Mouse (Mus musculus) splenic B cell, adult 2 months (primary cell): ENCODE data around the gene Pfdn2.
"Not testable (repeated sequence)": the region's sequence is repeated elsewhere in the genome, so short reads cannot be mapped to it uniquely, and the experiment has no call there.

Experiments used
- DNase-seq: peaks from one replicate; pipeline ENCODE4 v3.0.0-alpha.2; 2011; ENCODE audit warnings: low read depth, low spot score
- H3K27me3 ChIP-seq: 2 replicates; pipeline ENCODE4 v1.6.1; 2012; ENCODE audit warnings: mild to moderate bottlenecking, low read length, moderate library complexity, mixed read lengths; ENCODE audit not compliant: control insufficient read depth, poor library complexity, insufficient read depth, severe bottlenecking
- H3K36me3 ChIP-seq: 2 replicates; pipeline ENCODE4 v1.6.1; 2012; ENCODE audit warnings: mild to moderate bottlenecking, low read length, moderate library complexity, mixed read lengths; ENCODE audit not compliant: control insufficient read depth, poor library complexity, insufficient read depth, severe bottlenecking

Pfdn2 gene

DNA sequence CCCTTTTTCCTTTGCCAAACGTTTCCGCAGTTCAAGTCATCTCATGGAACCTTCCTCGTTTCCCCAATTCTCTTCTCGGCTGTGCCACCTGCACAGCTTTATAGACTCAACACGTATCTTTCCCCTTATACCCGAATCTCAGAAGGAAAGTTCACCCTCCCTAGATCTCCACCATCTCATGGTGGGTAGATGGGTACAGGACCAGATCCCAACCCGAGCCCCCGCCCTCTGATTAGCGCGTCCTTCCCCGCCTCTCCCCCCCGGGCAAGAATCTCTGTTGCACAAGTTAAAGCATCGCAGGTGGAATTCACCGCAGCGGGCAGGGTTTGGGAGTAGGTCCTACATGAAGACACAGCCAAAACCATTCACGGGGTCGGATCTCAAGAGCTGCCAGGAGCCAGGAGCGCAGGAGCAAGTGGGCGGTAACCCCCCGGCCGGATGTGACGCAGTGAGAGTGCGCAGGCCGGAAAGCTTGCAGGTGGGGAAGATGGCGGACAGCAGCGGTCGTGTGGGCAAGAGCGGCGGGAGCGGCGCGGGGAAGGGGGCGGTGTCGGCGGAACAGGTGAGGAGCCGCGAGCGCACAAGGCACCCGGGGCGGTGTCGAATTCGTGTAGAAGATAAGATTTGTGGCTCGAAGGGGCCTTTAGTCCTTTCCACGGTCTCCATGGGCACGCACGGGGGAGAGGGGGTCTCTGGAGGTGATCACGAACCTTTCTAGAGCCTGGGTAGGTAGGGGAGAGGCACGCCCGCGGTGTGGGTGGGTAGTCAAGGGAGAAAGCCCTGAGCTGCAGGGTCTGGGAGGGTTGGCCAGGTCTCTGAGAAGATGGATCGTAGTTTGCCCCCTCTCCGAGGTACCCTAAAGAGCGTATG, at the start of gene Pfdn2, which contains the start of gene Nit1:
TSS of gene Pfdn2 (plus strand) at position 446 of the 870 bp plus-strand sequence.
TSS of gene Nit1 (minus strand) at position 422 of the 870 bp plus-strand sequence.
- Histone ChIP-seq H3K27me3 (no peaks in the 10 kb centered on the region), H3K36me3 (peaks cover 7% of the 10 kb centered on the region)
- peak; percentile 90 for DNase-seq

DNA sequence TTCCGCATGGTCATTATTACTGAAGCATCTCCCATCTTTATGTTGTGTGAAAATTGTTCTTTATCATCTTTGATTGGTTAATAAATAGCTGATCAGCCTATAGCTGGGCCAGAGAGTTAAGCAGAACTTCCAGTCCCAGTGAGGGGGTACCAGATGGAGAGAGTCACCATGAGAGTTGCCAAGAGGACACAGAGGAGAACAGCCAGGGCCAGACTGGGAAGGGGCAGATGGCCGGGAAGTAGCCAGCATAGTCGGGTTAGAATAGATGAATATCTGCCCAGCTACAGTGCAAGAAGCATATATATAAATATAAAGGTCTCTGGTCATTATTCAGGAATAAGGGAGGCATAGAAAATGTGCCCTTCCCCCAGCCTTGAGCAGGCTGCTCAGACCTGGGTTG, 47.2 kb upstream of the Pfdn2 start:
- no peaks in the 10 kb centered on the region for H3K27me3 ChIP-seq
- no peak for DNase-seq
- H3K36me3 ChIP-seq = no peaks in the 10 kb centered on the region

DNA sequence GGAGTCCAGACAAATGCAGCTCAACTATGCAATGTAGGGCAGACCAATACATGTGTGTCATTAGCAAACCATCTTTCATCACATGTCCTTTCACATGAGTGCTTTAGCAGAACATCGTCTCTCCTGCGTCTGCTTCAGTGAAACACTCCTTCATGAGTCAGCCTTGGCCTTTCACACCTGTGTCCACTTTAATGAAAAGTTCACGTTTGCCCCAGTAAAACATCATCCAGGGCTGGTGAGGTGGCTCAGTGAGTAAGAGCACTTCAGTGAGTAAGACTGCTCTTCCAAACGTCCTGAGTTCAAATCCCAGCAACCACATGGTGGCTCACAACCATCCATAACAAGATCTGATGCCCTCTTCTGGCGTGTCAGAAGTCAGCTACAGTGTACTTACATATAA, 39.3 kb upstream of the Pfdn2 start:
- DNase-seq, H3K36me3 ChIP-seq, H3K27me3 ChIP-seq: not testable (repeated sequence)

DNA sequence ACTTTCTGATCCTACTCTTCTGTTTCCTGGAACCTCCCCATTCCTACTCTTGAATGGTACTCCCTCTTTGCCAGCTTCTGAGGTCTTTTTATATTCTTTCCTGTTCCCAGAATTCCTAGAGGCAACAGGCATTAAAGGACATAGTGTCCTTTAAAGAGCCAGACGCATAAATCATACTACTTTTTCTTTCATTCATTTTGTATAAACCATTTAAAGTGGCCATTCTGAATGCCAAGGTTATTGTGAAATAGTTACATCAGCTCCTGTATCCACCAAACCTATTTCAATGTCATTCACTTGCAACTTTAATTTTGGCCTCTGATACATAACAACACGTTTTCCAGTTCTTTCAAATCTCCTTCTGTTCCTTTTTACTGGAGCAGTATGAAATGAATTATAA, 36.1 kb upstream of the Pfdn2 start:
- Histone ChIP-seq H3K36me3 (no peaks in the 10 kb centered on the region), H3K27me3 (no peaks in the 10 kb centered on the region)
- DNase-seq = no peak

DNA sequence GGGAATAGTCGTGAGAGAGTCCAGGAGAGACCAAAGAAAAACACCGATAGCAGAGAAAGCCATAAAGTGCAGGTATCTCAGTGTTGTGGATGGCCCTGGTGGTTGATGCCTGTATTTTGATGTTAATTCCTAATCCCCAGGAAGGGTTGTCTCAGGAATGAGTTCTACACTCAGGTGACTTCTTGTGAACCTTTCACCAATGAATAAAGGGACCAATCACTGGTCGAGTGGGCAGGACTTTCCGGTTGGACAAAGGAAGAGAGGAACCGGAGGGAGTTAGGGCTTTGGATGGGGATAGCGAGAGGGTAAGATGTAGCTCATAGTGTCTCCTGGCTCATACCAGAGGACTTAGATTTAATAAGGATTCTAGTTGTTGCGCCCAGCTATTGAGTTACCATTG, 25.7 kb upstream of the Pfdn2 start:
- Histone ChIP-seq H3K27me3 (no peaks in the 10 kb centered on the region), H3K36me3 (0 out of 2 replicates have a peak, but pooled peaks cover 1% of the 10 kb centered on the region)
- no peak for DNase-seq

DNA sequence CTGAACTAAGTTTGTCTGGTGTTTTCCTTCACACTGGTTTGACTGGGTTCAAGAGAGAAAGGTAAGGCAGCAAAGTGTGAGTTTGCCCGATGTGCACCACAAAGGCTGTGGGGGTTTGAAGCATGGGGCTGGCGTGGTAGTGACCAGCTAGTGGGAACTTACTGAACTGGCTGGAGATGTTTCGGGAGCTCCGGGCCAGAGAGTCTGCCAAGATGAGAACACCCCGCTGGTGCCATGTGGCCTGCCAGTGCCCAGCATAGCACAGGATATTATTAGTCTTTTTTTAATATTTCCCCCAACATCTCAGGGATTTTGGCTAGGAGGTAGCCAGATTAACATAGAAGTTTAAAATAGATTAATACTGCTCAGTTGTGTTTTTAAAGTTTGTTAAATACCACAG, 25.3 kb upstream of the Pfdn2 start:
- no peak for DNase-seq
- Histone ChIP-seq H3K27me3 (no peaks in the 10 kb centered on the region; the same call in 1 of the 2 replicates), H3K36me3 (0 out of 2 replicates have a peak, but pooled peaks cover 1% of the 10 kb centered on the region)

DNA sequence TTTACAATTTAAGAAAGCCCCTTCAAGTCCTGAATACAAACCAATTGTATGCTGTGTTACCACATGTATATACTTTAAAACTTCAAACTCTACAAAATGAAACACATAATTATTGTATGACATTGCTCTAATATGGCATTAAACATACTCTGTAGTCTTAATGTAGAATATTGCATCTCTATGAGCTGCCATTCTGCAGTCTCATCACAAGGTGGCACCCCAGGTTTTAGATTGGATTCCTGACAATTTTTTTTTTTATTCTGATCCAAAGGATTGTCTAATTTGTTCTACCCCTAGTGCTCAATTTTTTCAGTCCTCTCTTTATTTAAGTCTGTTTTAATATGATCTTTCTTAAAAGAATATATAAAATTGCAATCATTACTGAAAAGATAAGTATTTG, 24.1 kb upstream of the Pfdn2 start:
- DNase-seq = peak; percentile 60
- Histone ChIP-seq H3K36me3 (0 out of 2 replicates have a peak, but pooled peaks cover 1% of the 10 kb centered on the region), H3K27me3 (no peaks in the 10 kb centered on the region; the same call in 1 of the 2 replicates)

DNA sequence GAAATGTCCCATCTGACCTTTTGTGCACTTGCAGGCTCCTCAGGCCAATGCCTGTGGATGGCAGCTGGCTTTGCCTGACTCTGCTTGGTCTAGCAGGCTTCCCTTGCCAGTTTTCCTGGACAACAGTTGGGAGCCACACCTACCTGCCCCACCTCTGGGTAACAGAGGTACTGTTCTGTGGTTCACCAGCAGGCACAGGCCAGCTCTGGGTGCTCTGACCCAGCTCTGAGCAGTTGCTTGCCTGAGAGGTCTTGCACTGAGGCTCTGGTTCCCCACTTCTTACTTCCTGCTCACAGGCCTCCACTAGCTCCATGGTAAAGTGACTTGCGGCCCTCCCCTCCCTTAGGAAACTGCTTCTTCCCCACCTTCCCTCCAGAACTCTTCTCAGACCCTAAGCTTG, 23.5 kb upstream of the Pfdn2 start:
- H3K27me3 ChIP-seq = no peaks in the 10 kb centered on the region; the same call in 1 of the 2 replicates
- no peak for DNase-seq
- H3K36me3 ChIP-seq = 0 out of 2 replicates have a peak, but pooled peaks cover 1% of the 10 kb centered on the region

DNA sequence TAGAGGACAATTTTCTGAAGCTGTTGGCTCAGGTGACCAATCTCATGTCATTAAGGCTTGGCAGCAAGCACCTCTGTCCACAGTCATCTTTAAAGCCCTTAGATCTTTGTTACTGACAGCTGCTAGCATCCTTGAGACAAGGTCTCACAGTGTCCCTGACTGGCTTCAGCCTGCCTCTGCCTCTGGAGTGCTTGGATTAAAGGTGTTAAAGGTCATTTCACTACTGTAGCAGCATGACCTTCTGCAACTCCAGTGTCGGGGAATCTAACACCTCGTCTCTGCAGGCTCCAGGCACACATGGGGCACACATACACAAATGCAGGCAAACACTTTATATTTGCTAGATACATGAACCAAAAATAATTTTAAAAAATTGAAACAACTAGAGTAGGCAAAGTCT, 19.9 kb upstream of the Pfdn2 start:
- H3K36me3 ChIP-seq = 0 out of 2 replicates have a peak, but pooled peaks cover 1% of the 10 kb centered on the region
- DNase-seq = no peak

DNA sequence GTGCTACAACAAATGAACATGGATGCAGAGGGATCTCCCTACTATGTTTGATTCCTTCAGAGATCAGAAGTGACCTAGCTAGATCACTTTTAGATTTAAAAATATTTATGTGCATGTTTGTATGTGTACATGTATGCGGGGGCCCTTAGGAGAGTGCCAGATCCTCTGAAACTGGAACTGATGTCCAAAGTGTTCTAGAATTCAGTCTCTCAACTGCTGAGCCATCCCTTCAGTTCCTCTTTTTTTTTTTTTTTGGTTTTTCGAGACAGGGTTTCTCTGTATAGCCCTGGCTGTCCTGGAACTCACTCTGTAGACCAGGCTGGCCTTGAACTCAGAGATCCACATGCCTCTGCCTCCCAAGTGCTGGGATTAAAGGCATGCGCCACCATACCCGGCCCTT, 18.9 kb upstream of the Pfdn2 start:
- DNase-seq = peak; percentile 51
- H3K36me3 ChIP-seq, H3K27me3 ChIP-seq: not testable (repeated sequence)

More for the DNA sequence above, 19.9 kb upstream of the Pfdn2 start:
- H3K27me3 ChIP-seq = no peaks in the 10 kb centered on the region; the same call in 1 of the 2 replicates

DNA sequence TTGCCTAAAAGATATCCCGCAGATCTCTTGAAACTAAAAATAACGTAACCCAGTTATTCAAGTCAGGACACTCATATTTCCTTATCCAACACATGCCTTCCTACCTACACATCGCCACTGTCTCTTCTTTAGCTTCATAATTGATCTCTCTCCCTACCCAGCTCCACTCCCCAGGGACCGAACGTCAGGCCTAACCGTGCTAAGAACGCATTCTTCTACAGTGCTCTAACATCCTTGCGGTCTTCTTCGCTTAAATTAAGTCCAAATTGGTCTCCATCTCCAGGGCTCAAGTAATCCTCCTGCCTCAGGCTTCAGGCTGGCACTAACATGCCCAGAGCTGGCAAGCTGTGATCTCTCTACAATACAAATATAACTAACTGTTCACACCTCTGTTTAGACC, 17.2 kb upstream of the Pfdn2 start:
- H3K36me3 ChIP-seq = 0 out of 2 replicates have a peak, but pooled peaks cover 1% of the 10 kb centered on the region
- no peaks in the 10 kb centered on the region; the same call in 1 of the 2 replicates for H3K27me3 ChIP-seq
- peak; percentile 14 for DNase-seq

DNA sequence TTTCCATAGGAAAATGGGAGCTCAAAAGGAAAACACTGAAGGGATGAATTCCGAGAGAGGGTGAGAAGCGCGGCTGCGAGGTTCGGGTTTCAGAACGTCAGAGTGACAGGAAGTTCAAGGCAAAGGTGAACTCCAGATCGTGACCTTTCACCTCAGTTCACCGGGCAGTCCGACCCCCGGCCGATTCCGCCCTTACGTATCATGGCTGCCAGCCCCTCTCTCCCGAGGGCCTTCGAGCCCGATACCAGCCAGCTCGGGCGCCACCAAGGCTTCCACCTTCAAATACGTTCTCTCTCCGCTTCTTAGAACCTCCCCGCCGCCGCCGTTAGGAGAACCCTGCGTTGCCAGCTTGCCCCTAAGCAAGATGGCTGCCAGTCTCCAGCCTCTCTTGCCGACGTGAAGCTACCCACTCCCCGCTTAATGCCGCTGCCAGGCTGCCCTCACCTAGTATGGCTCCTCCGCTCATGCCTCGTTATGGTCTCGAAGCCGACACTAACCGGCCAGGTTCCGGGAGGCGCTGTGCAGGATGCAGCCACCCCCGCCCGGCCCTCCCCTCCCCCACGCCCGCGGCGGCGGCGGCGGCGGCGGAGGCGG, 16.5 kb upstream of the Pfdn2 start, which contains the start of gene Dedd:
TSS of gene Dedd (plus strand) at position 307 of the 594 bp plus-strand sequence.
- Histone ChIP-seq H3K36me3 (0 out of 2 replicates have a peak, but pooled peaks cover 1% of the 10 kb centered on the region), H3K27me3 (no peaks in the 10 kb centered on the region; the same call in 1 of the 2 replicates)
- peak; percentile 94 for DNase-seq

DNA sequence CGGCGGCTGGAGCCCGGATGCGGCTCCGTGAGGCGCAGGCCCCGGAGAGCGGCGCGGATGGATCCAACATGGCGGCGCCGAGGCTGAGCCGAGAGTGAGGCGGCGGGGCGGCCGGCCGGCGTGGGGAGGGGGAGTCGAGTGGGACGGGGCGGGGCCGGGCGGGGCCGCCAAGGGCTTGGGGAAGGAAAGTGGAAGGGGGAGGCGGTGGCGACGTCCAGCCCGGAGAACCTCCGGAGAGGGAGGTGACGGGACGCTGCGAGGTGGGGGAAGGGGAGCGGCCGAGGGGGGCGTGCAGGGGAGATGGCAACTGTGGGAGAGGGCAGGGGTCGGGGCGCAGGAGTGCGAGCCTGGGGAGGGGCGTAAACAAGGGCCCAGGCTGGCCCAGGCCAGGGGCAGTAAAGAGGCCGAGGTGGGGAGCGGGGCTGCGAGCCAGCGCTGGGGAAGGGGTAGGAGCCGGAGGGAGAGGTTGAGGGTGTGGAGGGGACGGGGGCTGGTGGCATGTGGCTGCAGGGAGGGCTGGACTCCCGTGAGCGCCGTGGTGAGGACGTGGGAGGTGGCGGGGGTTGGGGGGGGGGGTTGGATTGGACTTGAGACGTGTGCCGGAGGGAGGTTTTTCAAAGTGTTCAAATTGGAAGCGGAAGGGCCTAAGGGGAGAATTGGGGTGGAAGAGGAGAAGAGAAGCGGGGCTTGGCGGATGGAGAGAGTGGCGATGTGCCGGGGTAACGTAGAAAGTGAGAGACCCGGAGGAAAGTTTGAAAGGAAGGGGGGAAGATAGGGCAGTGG, 15.8 kb upstream of the Pfdn2 start:
- no peaks in the 10 kb centered on the region; the same call in 1 of the 2 replicates for H3K27me3 ChIP-seq
- no peaks in the 10 kb centered on the region for H3K36me3 ChIP-seq
- peak; percentile 37 for DNase-seq

DNA sequence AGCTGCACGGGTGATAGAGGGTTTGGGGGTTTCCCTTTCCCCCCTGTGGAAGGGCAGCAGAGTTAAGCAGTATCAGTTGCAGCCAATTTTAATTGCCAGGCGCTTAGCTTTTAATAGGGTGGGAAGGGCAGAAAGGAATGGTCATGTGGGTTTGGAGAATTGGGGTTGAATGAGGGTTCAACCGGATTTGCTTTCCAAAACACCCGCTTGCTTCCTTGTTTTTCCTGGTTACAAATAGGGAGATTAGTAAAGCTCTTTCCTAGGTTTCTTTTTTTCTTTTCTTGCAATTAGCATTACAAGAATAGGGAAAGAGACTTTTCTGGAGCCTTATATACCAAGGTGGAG, 15.3 kb upstream of the Pfdn2 start:
- H3K27me3 ChIP-seq = no peaks in the 10 kb centered on the region
- H3K36me3 ChIP-seq = no peaks in the 10 kb centered on the region
- DNase-seq = no peak
